Comparison of ENCODE assay signal across 7 mouse cellular contexts in the genomic region with DNA sequence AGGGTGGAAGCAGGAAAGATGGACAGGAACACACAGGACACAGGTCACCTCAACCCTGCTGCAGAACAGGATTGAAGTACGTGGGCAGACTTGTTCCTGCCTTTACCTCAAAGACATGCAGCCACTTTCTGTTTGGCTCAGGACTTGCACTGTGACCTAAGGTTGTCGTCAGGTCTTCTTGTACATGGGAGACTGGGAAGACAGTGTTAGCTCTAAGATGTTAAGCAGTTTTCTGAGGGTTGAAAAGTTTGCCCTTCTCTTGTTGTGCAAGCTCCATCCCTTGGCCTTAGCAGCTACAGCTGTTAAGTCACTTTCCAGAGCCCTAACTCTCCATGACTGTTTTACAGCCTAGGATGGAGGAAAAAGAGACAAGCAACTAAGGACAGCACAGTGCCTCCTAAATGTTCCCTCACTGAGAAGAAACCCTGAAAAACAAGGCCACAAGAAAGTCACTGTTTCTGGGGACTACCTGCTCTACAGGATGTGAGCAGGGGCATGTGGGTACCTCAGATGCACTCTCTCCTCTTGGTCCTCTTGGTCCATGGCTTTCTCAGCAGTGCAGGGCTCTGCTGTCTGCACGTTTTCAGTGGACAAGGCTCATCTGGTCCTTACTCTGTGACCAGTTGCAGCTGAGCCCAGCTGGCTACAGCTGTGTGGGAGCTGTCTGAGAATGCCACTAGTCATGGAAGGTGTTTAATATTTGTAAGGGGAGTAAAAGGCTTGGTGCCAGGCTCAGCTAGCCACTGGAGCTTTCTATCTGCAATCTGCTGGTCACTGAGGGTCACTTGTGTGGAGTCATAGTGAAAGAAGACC.
DNase-seq lines count a peak whose midpoint lies in the region.

No protein-coding gene starts in this region.

- peak; percentile 14 for DNase-seq in thymus, postnatal 14 days
- no peak for DNase-seq in thymus, postnatal 4 days
- peak; percentile 69 for DNase-seq in heart, postnatal 4 days
- DNase-seq in kidney, postnatal 4 days, result peak; percentile 85 to 90
- DNase-seq in spleen, postnatal 14 days (ENCODE audit: low spot score in 2 of 2), result no peak
- DNase-seq in cerebellum, adult 9-10 months, result no peak
- DNase-seq in adrenal gland, postnatal 14 days, result no peak

Comparison
In these comparisons a context has a peak if more than half of its experiments do, and no peak if none do; other contexts are left out.
1. DNase-seq: peak in thymus, postnatal 14 days (single experiment), heart, postnatal 4 days (single experiment) and kidney, postnatal 4 days (2 of 2); none in thymus, postnatal 4 days (single experiment), spleen, postnatal 14 days (0 of 2), cerebellum, adult 9-10 months (single experiment) and adrenal gland, postnatal 14 days (single experiment).